Mouse (Mus musculus): Measurements from ENCODE around the gene Ush2a.

The Ush2a gene

DNA sequence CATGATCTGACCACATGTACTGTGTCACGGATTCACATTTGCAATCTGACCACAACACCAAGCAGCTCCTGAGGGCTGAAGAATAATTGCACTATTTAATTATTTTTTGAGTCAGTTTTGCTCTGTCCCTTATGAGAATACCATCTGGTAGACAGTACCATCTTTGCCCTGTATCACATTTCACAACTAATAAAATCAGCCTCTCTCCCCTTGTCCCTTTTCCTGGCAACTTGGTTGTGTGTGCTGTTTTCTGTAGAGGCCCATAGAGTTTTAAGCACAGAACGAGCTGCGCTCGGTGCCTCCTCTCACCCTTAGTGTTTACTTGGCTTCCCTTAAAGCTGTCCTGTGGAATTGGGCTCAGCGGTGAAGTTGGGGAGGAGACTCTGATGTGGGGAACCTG lies 290.0 kb downstream of the Ush2a start:
- DNase-seq, result no peak

DNA sequence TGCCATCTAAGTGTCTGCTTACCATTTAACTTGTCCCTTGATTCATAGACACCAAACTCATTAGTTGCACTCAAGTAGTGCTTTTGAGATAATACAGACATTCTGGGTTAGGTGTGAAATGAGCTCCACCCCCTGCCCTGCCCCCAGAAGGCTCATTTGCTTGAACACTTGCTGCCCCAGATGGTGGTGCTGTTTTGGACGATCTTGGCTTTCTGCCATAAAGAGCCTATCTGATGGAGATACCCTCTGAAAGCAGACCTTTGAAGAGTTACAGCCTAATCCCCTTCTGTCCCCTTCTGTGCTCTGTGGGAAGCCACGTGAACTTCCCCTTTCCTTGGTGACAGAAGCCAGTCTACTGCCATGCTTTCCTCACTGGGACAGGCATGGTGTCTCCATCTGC lies 297.1 kb downstream of the Ush2a start:
- no peak for DNase-seq

DNA sequence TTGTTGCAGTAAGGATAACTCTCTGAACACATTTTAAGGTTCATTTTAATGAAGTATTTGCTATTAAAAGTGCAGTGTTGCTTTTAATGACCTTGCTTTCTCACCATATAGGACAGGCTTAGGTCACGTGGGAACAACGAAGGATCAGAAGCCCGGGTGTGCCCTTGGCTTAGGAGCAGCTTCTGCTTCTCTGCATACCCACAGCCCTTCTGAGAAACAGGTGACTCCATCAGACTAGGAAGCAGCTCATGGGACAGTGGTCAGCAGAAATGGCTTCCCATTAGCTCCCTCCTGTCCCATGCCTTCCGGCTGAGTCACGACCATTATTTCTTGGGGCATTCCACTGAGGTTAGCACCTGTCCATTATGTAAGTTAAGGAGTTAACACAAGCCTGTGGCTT lies 304.4 kb downstream of the Ush2a start:
- no peak for DNase-seq

DNA sequence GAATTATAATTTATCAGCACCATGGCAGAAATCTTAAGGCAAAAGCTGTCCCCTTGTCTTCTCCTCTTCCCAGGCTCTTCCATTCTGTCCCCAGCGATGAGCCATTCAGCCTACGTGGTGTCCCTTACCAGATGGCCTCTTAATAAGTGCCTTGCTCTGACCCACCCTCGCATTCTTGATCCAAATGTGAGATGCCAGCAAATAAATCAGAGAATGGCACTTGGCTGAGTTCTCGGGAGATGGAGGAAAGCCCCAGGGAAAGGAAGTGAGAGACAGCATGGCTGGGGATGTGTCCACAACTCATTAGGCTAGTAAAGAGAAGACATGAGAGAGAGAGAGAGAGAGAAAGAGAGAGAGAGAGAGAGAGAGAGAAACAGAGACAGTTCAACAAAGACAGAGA lies 305.7 kb downstream of the Ush2a start:
- no peak for DNase-seq

DNA sequence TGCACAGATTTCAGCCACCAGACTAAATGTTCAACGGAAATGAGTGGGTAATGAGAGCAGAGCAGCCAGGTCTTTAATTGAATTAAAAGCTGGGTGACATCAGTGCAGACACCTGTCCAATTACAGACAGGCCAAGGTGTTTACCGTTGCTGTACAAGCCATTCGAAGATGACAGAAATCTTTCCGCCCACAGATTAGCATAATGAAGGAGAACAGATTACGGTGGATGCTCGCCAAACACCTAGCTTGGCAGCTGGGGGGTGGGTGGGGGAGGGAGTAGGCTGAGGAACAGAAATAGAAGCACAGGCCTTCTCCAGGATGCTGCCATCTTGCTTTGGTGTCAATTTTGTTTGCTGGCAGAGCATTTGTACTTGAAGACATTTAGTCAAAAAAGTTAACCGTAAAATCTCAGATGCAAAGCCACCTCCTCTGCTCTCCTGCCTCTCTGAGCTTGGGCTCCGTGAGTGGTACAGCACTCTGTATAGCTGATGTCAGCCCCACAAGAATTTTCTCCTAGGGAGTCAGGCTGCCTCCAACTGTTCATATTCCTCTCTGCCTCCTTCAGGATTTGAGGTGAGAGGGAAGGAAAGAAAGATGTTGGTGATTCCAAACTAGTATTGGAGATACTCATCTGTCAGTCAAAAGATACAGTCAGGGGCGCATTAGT lies 306.6 kb downstream of the Ush2a start:
- DNase-seq, result no peak

DNA sequence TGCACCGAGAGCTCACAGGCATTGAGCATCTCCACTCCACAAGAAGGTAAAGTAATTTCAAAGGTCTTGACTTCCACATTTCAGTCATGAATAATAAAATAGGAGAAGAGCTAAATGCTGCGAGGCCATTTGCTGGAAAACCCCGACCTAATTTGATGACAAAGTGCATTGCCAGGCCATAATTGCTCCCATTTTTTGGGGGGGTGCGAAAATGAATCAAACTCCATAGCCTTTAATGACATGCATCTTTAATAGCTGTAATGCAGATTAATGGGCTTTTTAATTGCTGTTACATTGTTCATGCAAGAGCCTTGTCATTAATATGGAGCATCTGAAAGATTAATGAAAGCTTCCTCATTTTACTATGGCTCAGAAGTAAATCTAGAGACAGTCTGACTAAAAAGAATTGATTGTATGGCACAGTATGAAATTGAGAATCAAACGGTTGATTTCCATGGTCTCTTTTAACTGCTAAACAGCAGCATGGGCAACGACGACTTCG lies 314.5 kb downstream of the Ush2a start:
- DNase-seq, result no peak

DNA sequence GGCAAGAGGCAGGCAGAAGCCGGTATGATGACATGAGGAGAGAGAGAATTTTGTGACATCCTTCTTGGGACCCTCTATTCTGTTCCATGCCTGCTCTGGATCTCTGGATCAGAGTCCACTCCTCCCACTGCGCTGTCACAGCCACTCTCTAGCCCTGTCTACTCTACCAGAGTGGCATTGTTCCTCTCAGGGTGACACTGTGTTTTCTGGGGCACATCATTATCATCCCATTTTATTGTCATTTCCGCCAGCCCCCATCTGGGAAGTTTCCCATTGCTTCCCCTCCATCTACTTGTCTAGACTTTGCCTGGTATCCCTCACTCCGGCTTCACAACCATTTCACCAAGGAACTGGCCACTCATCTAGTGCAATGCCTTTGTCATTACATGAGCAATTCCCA lies 315.6 kb downstream of the Ush2a start:
- DNase-seq, result no peak

DNA sequence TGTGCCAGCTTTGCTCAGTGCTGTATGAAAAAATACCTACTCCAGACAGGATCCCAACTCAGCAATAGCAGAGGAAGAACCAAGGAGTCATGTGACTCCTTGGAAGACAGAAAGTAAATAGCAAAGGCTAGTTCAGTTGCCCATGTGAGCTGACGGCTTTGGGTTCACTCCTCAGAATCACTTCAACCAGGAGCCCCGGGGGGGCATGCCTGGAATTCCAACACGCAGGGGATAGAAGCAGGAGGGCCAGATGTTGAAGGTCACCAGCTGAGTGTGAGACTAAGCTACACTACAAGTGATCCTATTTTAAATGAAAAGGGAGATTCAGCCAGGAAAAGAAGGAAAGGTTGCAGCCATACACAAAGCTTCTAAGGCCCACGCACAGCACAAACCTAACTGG lies 319.3 kb downstream of the Ush2a start:
- no peak for DNase-seq

DNA sequence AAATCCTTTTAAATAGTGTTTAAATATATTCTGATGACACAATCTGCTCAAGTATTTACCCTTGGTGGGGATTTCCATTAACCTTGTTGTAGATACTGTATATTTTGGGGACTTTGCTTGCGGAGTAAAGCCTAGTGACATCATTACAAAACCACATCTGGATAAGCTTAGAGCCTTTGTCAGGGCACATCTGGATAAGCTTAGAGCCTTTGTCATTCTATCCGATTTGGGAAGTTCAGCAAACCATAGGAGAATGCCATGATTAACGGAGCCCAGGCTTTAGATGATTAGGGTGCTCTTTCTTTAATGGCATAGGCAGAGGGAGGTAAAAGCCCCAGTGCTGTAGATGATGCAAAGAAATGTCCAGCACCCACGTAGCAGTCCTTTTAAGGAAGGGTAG lies 333.4 kb downstream of the Ush2a start:
- DNase-seq, result no peak

DNA sequence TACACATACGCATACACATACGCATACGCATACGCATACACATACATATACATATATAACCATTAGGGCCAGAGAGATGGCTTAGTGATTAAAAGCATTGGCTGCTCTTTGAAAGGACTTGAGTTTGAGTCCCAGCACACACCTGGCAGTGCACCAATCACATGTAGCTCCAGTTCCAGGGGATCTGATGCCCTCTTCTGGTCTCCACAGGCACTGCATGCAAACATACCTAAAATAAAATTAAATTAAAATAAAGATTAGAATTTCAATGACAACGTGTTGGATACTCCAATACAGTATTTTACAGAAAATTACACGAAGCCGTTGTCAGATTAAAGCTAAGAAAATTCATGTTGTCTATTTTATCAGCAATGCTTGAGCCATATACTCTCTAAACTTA lies 336.2 kb downstream of the Ush2a start:
- no peak for DNase-seq

DNA sequence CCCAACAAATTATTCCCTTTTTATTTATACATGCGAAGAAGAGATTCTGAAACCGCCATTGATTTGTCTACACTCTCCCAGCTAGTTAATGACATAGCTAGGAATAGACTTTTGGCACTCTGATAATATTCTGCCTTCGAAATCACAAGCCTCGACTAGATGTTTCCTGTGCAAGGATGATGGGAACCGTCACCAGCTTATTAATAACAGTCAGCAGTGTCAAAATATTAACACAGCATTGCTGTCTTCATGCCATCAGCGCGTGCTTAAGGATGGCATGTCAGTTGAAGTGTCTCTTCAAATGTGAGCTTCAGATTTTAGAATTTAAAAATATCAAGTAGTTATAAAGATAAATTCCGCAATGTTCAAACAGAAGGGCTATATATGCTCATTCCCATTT lies 337.3 kb downstream of the Ush2a start:
- no peak for DNase-seq

DNA sequence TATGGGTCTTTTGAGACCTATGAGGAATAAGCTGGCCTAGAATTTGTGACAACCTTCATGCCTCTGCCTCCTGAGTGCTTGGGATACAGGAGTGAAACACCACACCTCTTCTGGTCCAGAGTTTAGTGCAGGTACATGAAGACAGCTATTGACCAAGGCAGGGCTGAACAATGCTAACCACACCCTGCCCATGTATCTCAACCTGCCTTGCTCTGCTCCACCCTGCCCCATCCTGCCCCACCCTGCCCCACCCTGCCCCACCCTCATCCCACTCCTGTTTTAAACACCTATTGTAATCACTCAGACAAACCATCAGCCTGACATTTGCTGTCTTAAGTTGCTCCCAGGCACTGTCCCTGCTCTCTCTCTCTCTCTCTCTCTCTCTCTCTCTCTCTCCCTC lies 344.6 kb downstream of the Ush2a start:
- DNase-seq, result no peak

DNA sequence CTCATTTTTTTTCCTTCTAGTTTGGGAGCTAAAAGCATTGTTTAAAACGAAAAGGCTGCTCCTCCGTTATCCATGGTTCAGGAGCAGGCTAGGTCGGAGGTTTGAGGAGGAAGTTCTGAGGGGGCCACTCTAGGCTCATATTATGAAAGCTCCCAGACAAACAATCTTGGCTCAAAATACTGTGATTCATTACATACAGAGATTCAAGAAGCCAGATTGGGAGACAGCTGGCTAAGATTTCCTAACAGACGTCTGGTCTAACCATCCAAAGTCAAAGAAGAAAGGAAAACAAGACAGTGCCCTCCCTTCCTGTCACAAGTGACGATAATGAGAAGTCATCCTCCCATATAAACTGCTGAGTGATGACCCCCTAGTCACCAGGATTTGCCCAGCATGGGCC lies 354.7 kb downstream of the Ush2a start:
- DNase-seq, result no peak

DNA sequence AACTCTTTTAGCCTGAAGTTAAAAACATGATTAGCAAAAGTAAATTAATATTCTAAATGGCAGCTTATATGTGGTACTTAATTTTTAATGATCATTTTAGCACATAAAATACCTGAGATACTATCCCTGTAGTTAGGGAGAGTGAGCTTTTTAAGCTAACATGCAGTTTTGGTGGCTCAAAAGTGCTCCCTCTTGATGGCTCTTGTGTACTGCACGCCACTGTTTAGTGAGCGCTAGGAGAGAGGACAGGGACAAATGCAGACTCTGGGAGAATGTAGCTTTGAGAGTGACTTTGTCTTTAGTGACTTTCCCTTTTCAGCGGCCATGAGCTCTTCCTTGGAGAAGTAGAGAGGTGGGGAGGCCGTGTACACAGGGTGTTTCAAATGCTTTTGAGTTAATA lies 371.9 kb downstream of the Ush2a start:
- no peak for DNase-seq

DNA sequence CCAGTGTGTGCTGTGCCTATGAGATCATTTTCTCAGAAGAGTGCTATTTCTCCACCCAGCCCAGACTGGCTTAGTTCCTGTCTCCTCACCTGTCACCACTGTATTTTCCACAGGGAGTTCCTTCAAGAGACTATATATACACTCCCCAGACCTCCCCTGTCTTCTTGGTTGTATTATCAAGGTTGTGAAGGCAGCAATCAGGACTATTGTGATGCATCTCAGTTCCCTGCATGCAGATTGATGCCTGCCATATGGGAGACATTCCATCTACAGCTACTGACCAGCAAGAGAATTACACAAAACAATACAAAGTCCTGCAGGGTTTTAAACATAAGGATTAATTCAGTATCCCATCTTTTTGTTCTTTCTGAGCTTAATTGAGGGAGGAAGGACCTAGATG lies 377.8 kb downstream of the Ush2a start:
- no peak for DNase-seq

DNA sequence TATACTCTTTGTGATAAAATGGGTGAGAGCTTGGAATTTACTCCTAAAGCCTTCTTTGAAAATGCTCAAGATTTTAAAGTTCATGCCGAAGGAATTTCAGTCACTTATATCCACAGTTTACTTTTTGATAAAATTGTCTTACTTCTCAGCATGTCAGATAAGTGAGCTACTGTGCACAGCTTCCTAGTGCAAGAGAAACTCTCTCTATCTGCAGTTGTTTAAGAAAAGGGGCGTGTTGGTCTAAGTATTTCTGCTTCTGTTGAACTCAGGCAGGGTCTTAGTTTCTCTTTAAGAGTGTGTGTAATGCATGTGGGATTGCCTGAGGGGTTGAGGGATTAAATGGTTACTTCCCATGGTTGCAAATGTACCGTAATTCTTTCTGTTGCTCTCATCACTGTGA lies 381.3 kb downstream of the Ush2a start:
- no peak for DNase-seq

DNA sequence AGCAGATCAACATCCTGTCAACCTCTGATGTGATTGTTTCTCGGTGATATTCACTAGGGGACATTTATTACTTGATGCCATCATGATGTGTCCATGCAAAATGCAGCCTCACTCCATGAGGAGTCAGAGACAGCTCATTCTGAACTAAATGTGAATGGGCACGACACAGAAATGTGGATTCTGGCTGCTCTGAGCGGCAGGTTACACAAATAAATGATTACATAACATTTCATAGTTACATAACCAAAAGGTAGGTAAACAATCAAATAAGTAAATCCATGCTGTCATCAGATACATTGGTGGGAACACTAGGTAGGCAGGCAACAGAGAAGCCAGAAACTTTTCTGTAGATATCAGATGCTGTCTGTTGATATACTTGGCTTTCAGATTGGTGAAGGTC lies 391.2 kb downstream of the Ush2a start:
- no peak for DNase-seq

DNA sequence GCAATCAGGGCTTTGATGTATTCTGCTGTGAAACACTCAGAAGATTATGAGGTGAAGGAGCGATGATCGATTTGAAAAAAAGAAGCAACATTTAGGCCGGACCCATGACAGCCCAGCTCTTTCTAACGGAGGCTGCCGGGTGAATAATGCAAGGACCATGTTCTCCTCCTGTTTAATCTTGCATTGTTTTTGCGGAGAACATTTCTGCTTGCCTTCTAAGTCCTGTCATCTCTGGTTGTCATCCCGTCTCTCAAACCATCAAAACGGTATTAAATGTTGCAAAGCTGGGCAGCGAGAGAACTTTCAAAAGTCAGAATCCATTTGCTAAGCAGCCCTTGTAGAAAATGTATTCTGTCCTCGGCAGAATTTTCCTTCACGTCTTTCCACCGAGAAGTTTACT lies 394.3 kb downstream of the Ush2a start:
- DNase-seq, result no peak

DNA sequence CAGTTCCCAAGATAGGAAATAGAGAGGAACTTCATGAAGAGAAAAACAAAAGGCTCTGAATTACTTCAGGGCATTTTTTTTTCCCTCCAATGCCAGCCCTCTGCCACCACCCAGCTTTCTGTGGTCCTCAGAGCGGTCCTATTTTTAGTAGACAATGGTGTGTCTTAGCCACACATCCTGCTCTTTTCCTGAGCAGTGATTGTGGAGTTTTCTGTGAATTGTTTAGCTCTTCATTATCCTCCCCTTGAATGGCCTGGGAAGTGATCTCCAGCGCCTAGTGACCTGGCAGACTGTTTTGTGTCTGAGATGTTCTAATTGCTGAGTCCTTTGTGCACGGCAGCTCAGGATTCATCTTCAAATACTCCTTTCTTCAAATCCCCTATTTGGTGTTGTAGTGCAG lies 397.3 kb downstream of the Ush2a start:
- DNase-seq, result no peak

DNA sequence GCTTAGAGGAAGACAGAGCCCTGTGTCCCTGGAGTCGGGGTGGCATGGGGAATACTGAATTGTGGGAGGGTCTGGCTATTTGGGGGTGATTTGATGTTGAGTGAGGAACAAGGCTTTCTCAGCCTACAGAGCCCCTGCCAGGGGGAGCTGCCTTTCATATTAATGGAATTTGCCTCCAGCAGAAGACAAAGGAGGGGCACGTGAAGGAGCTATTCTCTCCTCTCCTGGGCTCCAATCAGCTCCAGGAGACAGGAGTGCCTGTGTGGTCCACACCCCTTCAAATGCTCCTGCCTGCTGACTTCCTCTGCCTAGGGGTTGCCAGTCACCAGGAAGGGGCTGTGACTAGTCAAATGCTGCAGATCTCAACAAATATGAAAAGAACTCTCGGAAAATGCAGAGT lies 398.5 kb downstream of the Ush2a start:
- no peak for DNase-seq

DNA sequence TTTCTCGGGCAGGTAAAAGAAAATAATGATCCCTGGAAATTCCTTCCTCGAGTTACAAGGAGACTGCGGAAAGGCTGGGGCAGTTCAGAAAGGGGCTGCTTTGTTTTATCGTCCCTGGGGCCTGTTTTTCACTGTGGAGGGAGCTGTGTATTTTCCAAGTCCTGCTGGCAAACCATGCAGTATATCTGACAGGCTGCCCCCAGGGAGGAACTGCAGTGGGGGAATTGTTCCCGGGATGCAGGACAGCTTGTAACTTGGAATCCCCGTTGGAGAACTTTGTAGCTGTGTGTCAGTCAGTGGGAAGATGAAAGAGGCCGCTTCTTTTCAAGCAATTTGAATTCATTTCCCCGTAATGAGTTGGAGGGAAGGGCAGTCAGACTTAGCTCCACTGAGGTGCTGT lies 399.1 kb downstream of the Ush2a start:
- DNase-seq, result no peak

DNA sequence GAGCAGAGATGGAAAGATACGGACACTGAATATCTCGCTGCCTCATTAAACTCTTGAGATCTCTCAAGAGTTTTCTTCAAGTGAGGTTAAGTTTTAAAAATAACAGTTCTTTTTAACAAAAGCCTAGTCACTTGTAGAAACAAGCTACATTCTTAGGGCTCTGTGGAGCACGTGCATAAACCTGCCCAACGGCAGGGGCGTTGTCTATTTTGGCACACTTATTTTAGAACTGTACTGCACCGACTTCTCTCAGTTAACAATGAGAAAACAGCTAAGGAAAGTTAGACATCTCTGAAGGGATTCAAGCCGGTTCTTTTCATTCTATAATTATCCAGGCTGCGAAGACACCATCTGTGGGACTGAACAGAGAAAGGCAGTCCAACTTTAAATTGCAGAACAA lies 405.6 kb downstream of the Ush2a start:
- DNase-seq, result no peak

DNA sequence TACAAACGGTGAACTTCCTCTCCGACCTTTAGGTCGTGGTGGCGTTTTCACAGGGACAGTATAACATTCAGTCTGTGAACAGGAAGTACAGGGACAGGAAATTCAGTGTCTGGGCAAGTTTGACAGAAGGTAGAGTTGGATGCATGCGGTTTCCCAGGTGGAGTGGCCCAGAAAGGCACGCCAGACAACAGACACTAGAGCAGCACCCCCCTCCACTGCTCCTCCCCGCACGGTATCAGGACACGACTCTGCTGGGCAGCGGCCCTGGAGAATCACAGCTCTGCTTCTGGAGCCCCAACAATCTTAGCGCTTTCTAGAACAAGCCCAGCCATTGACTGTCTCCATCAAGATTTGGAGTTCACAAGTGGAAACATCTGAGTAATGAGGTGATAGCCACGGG lies 406.7 kb downstream of the Ush2a start:
- no peak for DNase-seq

DNA sequence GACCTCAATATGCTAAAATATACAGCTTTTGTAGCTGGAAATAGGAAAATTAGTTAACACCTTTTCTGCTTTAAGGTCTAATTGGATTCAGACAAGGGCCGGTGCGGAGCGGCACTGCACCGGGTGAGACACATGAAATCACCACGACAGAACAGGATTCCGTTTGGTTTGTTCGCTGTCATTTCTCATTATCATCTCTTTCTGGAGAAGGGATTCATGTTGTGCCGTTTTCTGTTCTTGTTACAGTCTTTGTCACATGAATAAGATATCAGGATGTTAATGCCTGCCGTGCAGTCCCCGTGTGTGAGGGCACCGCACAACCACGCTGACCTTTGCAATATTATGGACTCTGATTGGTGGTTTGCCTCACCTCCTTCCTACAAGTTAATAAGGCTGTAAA lies 411.0 kb downstream of the Ush2a start:
- DNase-seq, result no peak

DNA sequence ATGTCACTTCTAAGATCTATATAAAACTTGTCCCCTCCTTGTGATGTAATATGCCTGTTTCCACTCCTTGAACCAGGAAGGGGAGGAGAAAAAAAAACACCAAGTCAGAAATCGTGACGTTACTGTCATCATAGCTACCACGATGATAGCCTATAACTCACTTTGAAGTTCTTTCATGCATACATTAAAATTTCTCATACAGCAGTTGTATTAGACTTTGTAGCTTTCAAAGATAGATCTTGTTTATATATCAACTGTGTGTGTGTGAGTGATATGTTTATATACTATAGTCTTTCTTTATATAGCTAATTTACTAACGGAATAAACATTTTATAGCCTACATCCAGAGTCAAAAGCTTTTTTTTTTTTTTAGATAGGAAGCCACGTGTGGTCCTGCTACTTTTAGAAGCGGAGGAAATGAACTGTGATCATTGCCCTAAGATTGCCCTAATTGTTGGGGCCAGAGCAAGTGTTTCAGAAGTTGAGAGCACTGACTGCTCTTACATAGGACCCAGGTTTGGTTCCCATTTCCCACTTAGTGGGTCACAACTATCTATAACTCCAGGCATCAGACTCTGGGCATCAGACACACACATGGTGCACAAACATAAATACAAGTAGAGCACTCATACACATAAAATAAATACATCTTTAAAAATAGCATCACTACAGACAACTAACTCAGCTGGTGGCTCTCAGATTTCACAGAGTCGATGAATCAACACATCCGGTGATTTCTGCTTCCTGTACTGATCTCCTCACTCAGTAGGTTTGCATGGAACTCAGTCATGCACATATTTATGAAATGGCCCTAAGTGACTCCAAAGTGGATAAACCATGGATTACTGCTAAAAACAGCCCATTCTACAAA lies 413.1 kb downstream of the Ush2a start:
- DNase-seq, result no peak

All from cerebellum, adult 9-11 months (tissue).